Mouse (Mus musculus): ENCODE measurements at regions not wholly inside any gene's neighbourhood (a gene's known extent, or its start where the extent isn't known, plus 50 kb on each side); places are given as distances from the start of the nearest gene placed in this dataset.

- Histone ChIP-seq H3K4me3 (no peak overlapping the region), H3K27ac (no peak overlapping the region)
- peak; percentile 66 for TF ChIP-seq CTCF (conservative IDR thresholded peaks at IDR 0.05)
- DNase-seq (ENCODE audit: low spot score in 2 of 2): no peak
These were observed 56.4 kb upstream of the Olfr1322 start for GRCm38 (mm10) chrX:49947678-49948077.

Data from layer of hippocampus, adult 2 months (tissue).